Mouse (Mus musculus) cerebellum, adult 11 months (tissue): Measurements from ENCODE around the gene Lca5.

Experiments
- DNase-seq: peaks from one replicate; pipeline ENCODE4 v3.0.0; 2022

Gene Lca5

DNA sequence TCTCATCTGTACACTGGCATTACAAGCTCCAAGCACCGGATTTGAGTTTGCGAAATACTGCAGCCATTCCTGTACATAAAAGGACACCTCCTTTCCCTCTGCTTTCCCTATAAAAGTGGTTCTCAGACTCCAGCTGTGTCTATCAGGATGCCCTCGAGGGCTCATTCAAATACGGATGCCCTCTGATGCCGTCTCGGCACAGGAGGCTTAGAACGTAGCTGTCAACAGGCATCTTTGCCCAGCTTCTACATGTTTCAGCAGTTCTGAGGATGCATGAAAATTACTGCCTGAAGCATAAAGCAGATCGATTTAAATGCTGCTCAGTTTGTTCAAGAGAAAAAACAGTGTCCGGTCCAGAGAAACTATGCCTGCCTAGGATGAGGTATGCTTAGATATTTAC, 51.4 kb downstream of the Lca5 start:
- DNase-seq, result no peak

DNA sequence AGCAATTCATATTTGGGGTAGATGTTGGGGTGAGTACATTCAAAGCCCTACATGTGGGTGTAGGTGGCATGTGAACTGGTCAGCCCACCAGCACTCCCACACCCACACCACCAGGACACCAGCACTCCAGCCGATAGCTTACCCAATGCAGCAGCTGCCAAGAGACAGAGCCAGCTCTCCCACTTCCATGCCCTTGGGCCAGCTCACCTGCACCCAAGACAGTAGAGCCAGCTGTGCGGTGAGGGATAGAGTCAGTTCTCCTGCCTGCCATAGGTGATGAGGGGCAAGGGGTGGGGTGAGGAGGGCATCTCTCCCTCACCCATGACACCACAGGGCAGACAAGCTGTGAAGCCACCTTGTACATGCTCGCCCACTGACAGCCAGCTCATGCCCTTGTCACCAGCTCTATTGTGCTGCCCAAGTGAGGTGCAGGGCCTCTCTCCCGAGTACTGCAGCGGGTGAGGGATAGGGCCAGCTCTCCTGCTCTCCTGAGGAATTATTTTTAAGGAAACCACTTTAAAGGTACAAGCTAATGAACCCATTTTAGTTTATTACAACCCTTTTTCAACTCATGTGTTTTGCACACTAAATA, 54.6 kb downstream of the Lca5 start:
- no peak for DNase-seq

DNA sequence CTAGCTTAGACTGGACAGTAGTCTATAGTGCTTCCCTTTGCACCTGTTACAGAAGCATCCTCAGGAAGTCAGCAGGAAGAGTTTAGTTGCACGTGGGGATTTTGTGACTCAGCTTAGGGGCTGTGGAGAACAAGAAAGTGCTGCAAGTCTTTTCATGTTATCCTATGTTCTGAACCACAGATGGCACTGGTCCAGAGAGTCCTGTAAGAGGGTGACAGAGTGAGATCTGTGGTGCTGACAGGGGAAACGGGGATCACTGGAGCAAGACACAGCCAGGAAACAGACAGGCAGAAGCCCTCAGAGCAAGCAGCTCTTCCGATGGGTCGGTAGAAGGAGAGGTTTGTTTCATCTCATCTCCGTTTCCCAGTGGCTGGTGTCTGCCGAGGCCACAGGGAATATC, 55.6 kb downstream of the Lca5 start:
- no peak for DNase-seq

DNA sequence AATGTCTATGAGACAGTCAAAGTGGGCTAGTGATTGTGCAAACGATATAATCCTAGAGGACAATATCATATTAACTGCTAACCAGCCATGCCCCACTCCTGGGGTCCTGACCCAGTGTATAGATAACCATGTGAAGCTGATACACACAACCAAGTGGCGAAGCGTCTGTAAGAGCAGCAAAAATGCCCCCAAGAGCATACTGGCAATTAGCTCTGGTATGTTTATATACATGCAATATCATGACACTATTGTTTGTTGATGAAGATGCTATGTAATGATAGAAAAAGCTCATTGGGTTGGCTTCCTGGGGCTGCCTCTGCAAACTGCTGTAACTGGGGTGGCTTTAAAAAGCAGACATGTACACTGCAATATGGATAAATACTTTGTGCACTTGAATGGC, 57.7 kb downstream of the Lca5 start:
- no peak for DNase-seq

DNA sequence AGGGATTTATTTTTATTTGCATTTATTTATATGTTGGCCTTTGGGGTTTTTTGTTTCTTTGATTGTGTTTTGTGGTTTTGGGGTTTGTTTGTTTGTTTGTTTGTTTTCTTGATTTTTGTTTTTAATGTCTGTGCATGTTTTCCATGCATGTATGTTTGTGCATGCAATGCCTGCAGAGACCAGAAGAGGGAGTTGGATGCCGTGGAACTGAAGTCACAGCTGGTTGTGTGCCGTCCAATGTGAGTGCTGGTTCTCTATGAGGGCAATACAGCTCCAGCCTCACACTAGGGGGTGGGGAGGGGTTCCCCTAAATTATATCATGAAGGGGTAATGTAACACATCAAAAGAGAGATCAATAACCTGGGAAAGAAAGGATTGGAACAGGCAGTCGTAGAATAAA, 58.2 kb downstream of the Lca5 start:
- no peak for DNase-seq

- DNase-seq, result no peak
These were observed 59.6 kb downstream of the Lca5 start for GRCm38 (mm10) chr9:83381317-83381716.

DNA sequence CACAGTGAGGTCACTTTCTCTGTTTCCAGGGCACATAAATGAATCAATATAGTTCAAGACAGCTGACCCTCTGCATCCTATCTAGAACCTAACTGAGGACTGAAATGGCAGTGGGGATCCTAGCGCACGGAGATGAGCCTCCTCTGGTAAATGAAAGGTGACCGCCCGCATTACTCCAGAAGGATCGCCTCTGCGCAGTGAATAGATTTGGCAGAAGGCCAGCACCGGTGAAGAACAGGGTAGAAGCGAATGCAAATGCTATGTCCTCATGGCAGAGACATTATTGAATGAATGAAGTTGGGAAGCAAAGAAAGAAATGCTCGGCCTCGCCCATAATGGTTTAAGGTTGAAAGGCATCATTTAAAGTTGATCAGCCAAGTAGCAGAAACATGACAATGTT, 61.3 kb downstream of the Lca5 start:
- DNase-seq, result no peak

DNA sequence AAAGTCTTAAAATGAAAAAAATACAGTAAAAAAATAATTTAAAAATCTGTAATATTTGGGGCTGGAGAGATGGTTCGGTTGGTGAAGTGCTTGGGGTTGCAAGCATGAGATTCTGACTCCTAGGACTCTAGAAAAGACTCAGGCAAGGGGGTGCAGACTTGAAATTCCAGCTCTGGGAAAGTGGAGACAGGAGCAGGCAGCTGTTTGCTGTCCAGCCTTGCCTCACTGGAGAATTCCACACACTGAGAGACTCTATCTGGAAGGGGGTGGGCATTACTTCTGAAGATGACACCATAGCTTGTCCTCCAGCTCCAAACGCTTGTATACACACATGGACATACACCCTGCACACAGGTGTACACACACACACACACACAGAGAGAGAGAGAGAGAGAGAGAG, 63.8 kb downstream of the Lca5 start:
- DNase-seq, result no peak

DNA sequence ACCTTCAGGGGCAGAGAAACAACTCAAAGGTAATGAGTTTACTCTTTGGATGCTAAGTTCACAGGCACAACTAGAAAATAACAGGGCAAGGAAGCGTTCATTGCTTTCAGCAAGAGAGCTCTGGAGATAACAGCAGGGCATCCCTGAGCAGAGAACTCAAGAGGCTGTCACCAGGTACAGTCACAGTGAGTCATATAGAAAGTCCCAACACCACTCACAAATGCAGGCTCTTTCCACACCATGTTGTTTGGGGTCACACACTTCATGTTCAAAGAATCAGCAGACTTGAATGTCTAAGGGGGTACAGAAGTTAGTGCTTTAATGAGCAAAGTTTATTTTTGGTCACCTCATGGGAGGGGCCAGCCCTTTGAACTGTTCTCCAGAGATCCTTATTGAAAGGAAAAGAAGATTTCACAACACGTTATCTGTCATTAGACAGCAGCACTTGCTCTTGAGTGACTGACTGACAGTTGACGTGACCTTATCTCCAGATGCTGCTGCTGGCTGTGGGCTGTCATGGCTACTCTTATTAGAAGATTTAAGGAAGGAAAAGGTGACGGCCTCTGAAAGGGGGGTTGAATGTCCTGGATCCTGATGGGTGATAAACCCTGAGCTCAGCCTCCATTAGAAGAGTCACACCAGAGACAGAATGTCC, 65.3 kb downstream of the Lca5 start:
- no peak for DNase-seq

- no peak for DNase-seq
These were observed 70.0 kb downstream of the Lca5 start for GRCm38 (mm10) chr9:83370907-83371306.

GRCm38 (mm10) chr9:83368234-83368633, 72.7 kb downstream of the Lca5 start:
- DNase-seq, result no peak

DNA sequence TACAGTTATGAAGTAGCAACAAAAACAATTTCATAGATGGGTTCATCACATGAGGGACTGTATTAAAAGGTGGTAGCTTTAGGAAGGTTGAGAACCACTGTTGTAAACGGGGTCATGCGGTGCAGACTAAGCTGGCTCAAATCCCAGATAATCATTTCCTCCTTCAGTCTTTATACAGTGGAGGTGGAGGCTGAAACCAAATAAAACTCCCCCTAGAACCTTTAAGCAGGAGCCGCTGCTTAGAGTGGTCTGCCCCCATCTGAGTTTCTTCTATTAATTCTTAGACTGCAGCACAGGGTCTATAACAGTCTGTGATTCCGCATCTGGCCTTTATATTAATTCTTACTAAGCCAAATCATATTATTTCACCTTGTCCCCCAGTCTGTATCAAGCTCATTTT, 85.1 kb downstream of the Lca5 start:
- no peak for DNase-seq

GRCm38 (mm10) chr9:83353316-83353715, 87.6 kb downstream of the Lca5 start:
- DNase-seq, result no peak

DNA sequence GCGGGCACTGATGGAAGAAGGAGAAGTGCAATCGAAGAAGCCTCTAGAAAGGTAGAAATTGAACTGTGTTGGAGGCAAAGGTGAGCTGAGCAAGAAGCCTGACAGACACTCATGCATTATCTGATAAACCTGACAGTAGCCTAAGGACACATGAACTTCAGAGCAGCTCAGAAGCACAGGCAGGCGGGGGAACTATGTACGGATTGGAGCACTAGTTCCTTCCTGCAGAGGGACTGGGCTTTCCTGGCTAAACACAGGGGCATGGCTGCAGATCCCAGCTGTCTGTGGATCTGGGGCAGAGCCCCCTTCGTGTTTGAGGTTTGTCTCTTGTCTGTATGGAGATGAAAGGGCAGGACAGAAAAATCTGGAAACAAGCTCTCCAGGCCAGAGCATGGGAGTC, 89.8 kb downstream of the Lca5 start:
- DNase-seq, result no peak

DNA sequence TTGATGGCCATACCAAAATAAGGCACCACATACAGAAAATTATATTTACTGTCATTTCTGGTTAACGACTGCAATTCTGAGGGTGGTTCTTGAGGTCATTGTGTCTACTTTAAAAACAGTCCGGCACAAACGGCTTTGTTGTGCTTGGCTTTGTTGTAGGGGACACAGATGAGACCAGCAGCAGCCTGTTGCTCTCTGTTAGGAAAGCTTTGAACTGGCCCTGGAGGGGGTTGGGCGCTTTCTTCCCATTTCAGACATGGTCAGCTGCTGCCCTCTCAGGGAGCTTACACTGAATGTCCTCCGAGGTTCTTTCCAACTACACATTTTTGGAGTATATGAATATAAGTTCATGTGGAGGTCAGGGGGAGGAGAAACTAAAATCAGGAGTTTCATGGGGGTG, 90.3 kb downstream of the Lca5 start:
- DNase-seq, result no peak

DNA sequence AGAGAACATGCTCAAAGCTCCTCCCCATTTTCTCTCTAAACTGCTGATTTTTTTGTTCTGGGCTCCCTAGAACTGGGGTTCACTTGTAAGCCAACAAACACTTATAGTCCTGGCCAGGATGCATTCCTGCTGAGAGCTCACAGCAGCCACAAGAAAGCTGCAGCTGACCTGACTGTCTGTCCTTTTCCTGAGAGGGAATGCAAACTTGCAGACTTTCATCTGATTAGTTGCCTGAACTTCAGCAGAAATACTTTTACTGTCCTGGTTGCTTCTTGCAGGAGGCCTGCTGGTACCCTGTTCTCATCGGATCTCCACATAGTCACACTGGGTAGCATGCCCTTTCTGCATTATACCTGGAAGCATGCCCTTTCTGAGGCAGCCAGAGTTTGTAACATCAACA, 91.0 kb downstream of the Lca5 start:
- no peak for DNase-seq

DNA sequence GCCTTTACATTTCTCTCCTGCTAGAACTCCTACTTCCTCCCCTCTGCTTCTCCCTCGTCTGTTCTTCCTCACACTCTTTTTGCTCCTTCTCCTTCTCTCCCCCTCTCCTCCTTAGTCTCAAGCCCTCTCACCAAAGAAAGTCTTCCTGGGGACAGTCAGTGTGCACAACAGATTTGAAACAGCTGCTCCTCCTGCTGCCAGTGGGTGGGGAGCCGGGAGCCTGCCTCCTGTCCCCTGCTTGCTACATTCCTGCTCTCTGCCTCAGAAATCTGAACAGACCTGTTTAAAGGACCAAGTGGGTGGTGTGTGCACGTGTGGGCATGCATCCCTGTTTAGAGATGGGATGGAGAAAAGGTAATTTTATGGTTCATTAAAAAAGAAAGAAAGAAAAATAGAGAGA, 91.4 kb downstream of the Lca5 start:
- DNase-seq, result no peak

DNA sequence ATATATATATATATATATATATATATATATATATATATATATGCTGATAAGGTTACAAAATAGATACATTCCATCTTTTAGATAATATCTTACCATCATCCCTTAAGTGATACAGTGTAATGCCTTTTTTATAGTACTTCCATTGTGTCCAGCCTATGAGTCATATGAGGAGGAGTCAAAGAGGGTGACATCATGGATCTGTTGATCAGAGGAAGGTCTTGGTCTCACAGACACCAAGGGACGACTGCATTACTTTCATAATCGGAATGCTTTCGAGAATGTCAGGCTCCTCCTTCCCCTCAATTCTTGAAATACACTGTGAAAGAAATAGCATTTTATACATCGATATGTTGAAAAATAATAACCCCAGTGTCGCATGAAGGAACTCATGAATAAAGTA, 93.4 kb downstream of the Lca5 start:
- no peak for DNase-seq

- no peak for DNase-seq
These were observed 98.2 kb downstream of the Lca5 start for GRCm38 (mm10) chr9:83342491-83343370.
